Mouse (Mus musculus) embryo, embryonic 11 days (tissue): ENCODE data around the gene Limch1.

Experiments
- DNase-seq: peaks from one replicate; pipeline ENCODE4 v3.0.0-alpha.2; 2015

Limch1 gene

GRCm38 (mm10) chr5:66747761-66748430 lies 2.3 kb downstream of the Limch1 start:
- peak; percentile 49 for DNase-seq

- DNase-seq: peak; percentile 35
Measured at GRCm38 (mm10) chr5:66748448-66749115, 3.0 kb downstream of the Limch1 start.

GRCm38 (mm10) chr5:66750641-66751040 lies 5.0 kb downstream of the Limch1 start:
- no peak for DNase-seq

GRCm38 (mm10) chr5:66751332-66751980 lies 5.8 kb downstream of the Limch1 start:
- DNase-seq: no peak

- DNase-seq: no peak
Measured at GRCm38 (mm10) chr5:66753620-66754019, 8.0 kb downstream of the Limch1 start.

GRCm38 (mm10) chr5:66756821-66757705 lies 11.4 kb downstream of the Limch1 start:
- DNase-seq: peak; percentile 43

- no peak for DNase-seq
Measured at GRCm38 (mm10) chr5:66757706-66758237, 12.1 kb downstream of the Limch1 start.

- DNase-seq: no peak
Measured at GRCm38 (mm10) chr5:66759354-66759753, 13.7 kb downstream of the Limch1 start.

- no peak for DNase-seq
Measured at GRCm38 (mm10) chr5:66760747-66761146, 15.1 kb downstream of the Limch1 start.

- no peak for DNase-seq
Measured at GRCm38 (mm10) chr5:66762006-66762405, 16.4 kb downstream of the Limch1 start.

- no peak for DNase-seq
Measured at GRCm38 (mm10) chr5:66764129-66764528, 18.5 kb downstream of the Limch1 start.

- no peak for DNase-seq
Measured at GRCm38 (mm10) chr5:66765911-66766310, 20.3 kb downstream of the Limch1 start.

- DNase-seq: no peak
Measured at GRCm38 (mm10) chr5:66768034-66768433, 22.4 kb downstream of the Limch1 start.

GRCm38 (mm10) chr5:66769070-66769469 lies 23.4 kb downstream of the Limch1 start:
- DNase-seq: no peak

- no peak for DNase-seq
Measured at GRCm38 (mm10) chr5:66769558-66769957, 23.9 kb downstream of the Limch1 start.

- DNase-seq: no peak
Measured at GRCm38 (mm10) chr5:66777999-66778710, 32.5 kb downstream of the Limch1 start.

- DNase-seq: no peak
Measured at GRCm38 (mm10) chr5:66780371-66780770, 34.7 kb downstream of the Limch1 start.

GRCm38 (mm10) chr5:66781507-66781906 lies 35.9 kb downstream of the Limch1 start:
- DNase-seq: no peak

GRCm38 (mm10) chr5:66782851-66783250 lies 37.2 kb downstream of the Limch1 start:
- DNase-seq: no peak

GRCm38 (mm10) chr5:66784624-66785361 lies 39.2 kb downstream of the Limch1 start:
- DNase-seq: no peak

- no peak for DNase-seq
Measured at GRCm38 (mm10) chr5:66785995-66786620, 40.5 kb downstream of the Limch1 start.
